Mouse (Mus musculus): ENCODE results near the gene 1810049J17Rik.
"Not testable (repeated sequence)": the region's sequence is repeated elsewhere in the genome, so short reads cannot be mapped to it uniquely, and the experiment has no call there.

DNA sequence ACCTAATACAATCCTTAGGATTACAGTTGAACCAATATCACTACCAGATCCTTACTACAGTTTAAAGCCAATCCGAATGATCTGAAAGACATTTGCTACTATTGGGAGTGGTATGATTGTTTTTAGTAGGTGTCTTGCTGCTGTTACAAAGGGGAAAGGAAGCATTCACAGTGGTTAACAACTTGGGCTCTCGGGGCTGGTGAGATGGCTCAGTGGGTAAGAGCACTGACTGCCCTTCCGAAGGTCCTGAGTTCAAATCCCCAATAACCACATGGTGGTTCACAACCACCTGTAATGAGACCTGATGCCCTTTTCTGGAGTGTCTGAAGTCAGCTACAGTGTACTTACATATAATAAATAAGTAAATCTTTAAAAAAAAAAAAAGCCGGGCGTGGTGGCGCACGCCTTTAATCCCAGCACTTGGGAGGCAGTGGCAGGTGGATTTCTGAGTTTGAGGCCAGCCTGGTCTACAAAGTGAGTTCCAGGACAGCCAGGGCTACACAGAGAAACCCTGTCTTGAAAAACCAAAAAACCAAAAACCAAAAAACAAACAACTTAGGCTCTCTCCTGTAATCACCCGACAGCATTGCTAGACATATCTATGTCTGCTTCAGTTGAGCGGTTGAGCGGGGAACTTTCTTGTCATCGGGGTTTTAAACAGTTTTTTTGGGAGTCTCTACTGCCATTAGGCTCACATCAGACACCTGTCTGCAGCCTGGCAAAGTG is 45.0 kb upstream of the 1810049J17Rik start:
- not testable (repeated sequence) for TF ChIP-seq POLR2A (IDR thresholded peaks at IDR 0.05; ENCODE audit: low read depth, low read length); CTCF (conservative IDR thresholded peaks at IDR 0.05; ENCODE audit: insufficient read depth, insufficient read length, low read depth, low read length)
